Mouse (Mus musculus) intestine, embryonic 14.5 days (tissue): ENCODE measurements around the gene Rbm5. TPM values are rescaled to one million over a fixed set of nuclear protein-coding genes. Genes with fewer than 3 reads are reported as not detected.
A peak's percentile ranks its signal among the peaks of the same experiment; 100 is the strongest.

ENCODE experiments used
- ATAC-seq: fragments of 200-750 bp; cut with Nextera tagmentation; replicated peaks from 2 replicates; pipeline ENCODE4 v1.8.0; 2017; ENCODE audit warnings: low read depth, moderate number of reproducible peaks, moderate TSS enrichment, moderate library complexity; ENCODE audit not compliant: low FRiP score, low TSS enrichment
- DNase-seq: peaks from one replicate; pipeline ENCODE4 v3.0.0-alpha.2; 2018; ENCODE audit warnings: low spot score
- H3K27ac ChIP-seq: fragments of 300-500 bp; sonication (generic); 2 replicates; pipeline ENCODE4 v1.5.1; 2014; ENCODE audit warnings: low read depth, mild to moderate bottlenecking, control low read depth
- H3K27me3 ChIP-seq: fragments of 300-500 bp; sonication (generic); replicated peaks from 2 replicates; pipeline ENCODE4 v1.6.1; 2014; ENCODE audit warnings: low read length, control low read depth; ENCODE audit not compliant: control insufficient read depth, insufficient read depth
- H3K36me3 ChIP-seq: fragments of 300-500 bp; sonication (generic); 2 replicates; pipeline ENCODE4 v1.6.1; 2014; ENCODE audit warnings: low read length, control low read depth; ENCODE audit not compliant: control insufficient read depth, insufficient read depth
- H3K4me1 ChIP-seq: fragments of 300-500 bp; sonication (generic); replicated peaks from 2 replicates; pipeline ENCODE4 v1.6.1; 2014; ENCODE audit warnings: low read length, control low read depth, mixed read lengths; ENCODE audit not compliant: control insufficient read depth, insufficient read depth
- H3K4me2 ChIP-seq: fragments of 300-500 bp; sonication (generic); 2 replicates; pipeline ENCODE4 v1.6.1; 2014; ENCODE audit warnings: low read length
- H3K4me3 ChIP-seq: fragments of 300-500 bp; sonication (generic); 2 replicates; pipeline ENCODE4 v1.5.1; 2014; ENCODE audit warnings: low read depth, low read length, control low read depth, mixed read lengths
- H3K9ac ChIP-seq: fragments of 300-500 bp; sonication (generic); 2 replicates; pipeline ENCODE4 v1.6.1; 2014; ENCODE audit warnings: mild to moderate bottlenecking, low read length
- H3K9me3 ChIP-seq: fragments of 300-500 bp; sonication (generic); 2 replicates; pipeline ENCODE4 v1.6.1; 2016; ENCODE audit warnings: low read length, control low read depth; ENCODE audit not compliant: control insufficient read depth
- WGBS: fragments of 180-500 bp; shearing (Covaris S2); extraction: QIAGEN DNeasy Blood & Tissue Kit; methylation state at CpG from one replicate; pipeline ENCODE4 v1.1.7; 2014; 5-methylcytosine and 5-hydroxymethylcytosine counted together
- polyA plus RNA-seq: library from polyadenylated mRNA; unstranded; fragments of >200 nt; fragmentation: Nextera tagmentation; extraction: Ambion mirVana; gene quantifications from 2 replicates; pipeline ENCODE4 v1.2.1, GENCODE M21; 2014

Rbm5 gene
- polyA plus RNA-seq = 156 and 174 TPM in 2 replicates

- H3K4me3 ChIP-seq = peak within 1 kb of the TSS; percentile 67
- no peaks in the 10 kb centered on the region for H3K27me3 ChIP-seq
- H3K36me3 ChIP-seq = peaks cover 66% of the 10 kb centered on the region
- WGBS = under 1% methylated on average over 60 of the region's 60 CpGs
- peak; percentile 100 for ATAC-seq
- peak within 1 kb of the TSS; percentile 79 for H3K4me2 ChIP-seq
- peak within 1 kb of the TSS; percentile 84 for H3K9ac ChIP-seq
- H3K4me1 ChIP-seq = peaks cover 11% of the 10 kb centered on the region
- no peaks in the 10 kb centered on the region for H3K9me3 ChIP-seq
- DNase-seq = peak; percentile 92
- H3K27ac ChIP-seq = peak within 1 kb of the TSS; percentile 86
Measured at GRCm38 (mm10) chr9:107770374-107771290, at the start of gene Rbm5. Rbm5 (minus strand) TSS chr9:107770996.

GRCm38 (mm10) chr9:107812132-107812531 lies 41.3 kb upstream of the Rbm5 start:
- ATAC-seq (no peak), DNase-seq (no peak)
- Histone ChIP-seq H3K9ac (no peak overlapping the region), H3K36me3 (peaks cover 49% of the 10 kb centered on the region), H3K27ac (no peak overlapping the region), H3K4me2 (no peak overlapping the region), H3K27me3 (no peaks in the 10 kb centered on the region), H3K4me3 (no peak overlapping the region), H3K9me3 (no peaks in the 10 kb centered on the region), H3K4me1 (no peaks in the 10 kb centered on the region)
- 89% methylated on average over 1 of the region's 1 CpGs for WGBS

- H3K9me3 ChIP-seq = no peaks in the 10 kb centered on the region
Measured at GRCm38 (mm10) chr9:107810985-107811384, 40.2 kb upstream of the Rbm5 start.

GRCm38 (mm10) chr9:107791714-107792113 lies 20.9 kb upstream of the Rbm5 start:
- Histone ChIP-seq H3K27ac (no peak overlapping the region), H3K4me3 (no peak overlapping the region), H3K36me3 (peaks cover 77% of the 10 kb centered on the region), H3K9me3 (no peaks in the 10 kb centered on the region), H3K4me1 (no peaks in the 10 kb centered on the region), H3K9ac (no peak overlapping the region), H3K27me3 (no peaks in the 10 kb centered on the region), H3K4me2 (no peak overlapping the region)
- no peak for DNase-seq
- 82% methylated on average over 6 of the region's 6 CpGs for WGBS
- ATAC-seq = no peak

More at GRCm38 (mm10) chr9:107810985-107811384, 40.2 kb upstream of the Rbm5 start:
- DNase-seq (no peak), ATAC-seq (no peak)
- H3K4me1 ChIP-seq = no peaks in the 10 kb centered on the region
- peaks cover 37% of the 10 kb centered on the region for H3K36me3 ChIP-seq
- no peak overlapping the region for H3K4me3 ChIP-seq
- WGBS = 96% methylated on average over 2 of the region's 2 CpGs
- no peak overlapping the region for H3K4me2 ChIP-seq
- no peaks in the 10 kb centered on the region for H3K27me3 ChIP-seq
- H3K9ac ChIP-seq = no peak overlapping the region
- H3K27ac ChIP-seq = no peak overlapping the region

GRCm38 (mm10) chr9:107782536-107783203 lies 11.9 kb upstream of the Rbm5 start:
- Histone ChIP-seq H3K4me1 (no peaks in the 10 kb centered on the region), H3K9me3 (no peaks in the 10 kb centered on the region), H3K36me3 (peaks cover 89% of the 10 kb centered on the region), H3K4me2 (no peak overlapping the region), H3K27me3 (no peaks in the 10 kb centered on the region), H3K9ac (no peak overlapping the region), H3K4me3 (no peak overlapping the region), H3K27ac (no peak overlapping the region)
- DNase-seq = no peak
- no peak for ATAC-seq
- 92% methylated on average over 11 of the region's 11 CpGs for WGBS

- Histone ChIP-seq H3K36me3 (peaks cover 82% of the 10 kb centered on the region), H3K27ac (no peak overlapping the region), H3K27me3 (no peaks in the 10 kb centered on the region), H3K9me3 (no peaks in the 10 kb centered on the region), H3K9ac (no peak overlapping the region), H3K4me3 (no peak overlapping the region), H3K4me1 (no peaks in the 10 kb centered on the region), H3K4me2 (no peak overlapping the region)
- DNase-seq (no peak), ATAC-seq (no peak)
Measured at GRCm38 (mm10) chr9:107776809-107777208, 6.0 kb upstream of the Rbm5 start.

GRCm38 (mm10) chr9:107774411-107774810 lies 3.6 kb upstream of the Rbm5 start:
- H3K36me3 ChIP-seq = peaks cover 58% of the 10 kb centered on the region

GRCm38 (mm10) chr9:107771782-107772181 lies 986 bp upstream of the Rbm5 start:
- Histone ChIP-seq H3K4me1 (peaks cover 11% of the 10 kb centered on the region), H3K9me3 (no peaks in the 10 kb centered on the region), H3K27me3 (no peaks in the 10 kb centered on the region), H3K36me3 (peaks cover 64% of the 10 kb centered on the region), H3K27ac (no peak overlapping the region), H3K4me2 (peak overlapping the region; percentile 61; the same call in 1 of the 2 replicates), H3K9ac (no peak overlapping the region), H3K4me3 (no peak overlapping the region)
- DNase-seq (no peak), ATAC-seq (no peak)
- WGBS = 63% methylated on average over 2 of the region's 2 CpGs

More at GRCm38 (mm10) chr9:107774411-107774810, 3.6 kb upstream of the Rbm5 start:
- no peaks in the 10 kb centered on the region for H3K9me3 ChIP-seq
- DNase-seq = no peak
- no peak overlapping the region for H3K4me2 ChIP-seq
- 91% methylated on average over 3 of the region's 3 CpGs for WGBS
- H3K27ac ChIP-seq = no peak overlapping the region
- H3K4me3 ChIP-seq = no peak overlapping the region
- no peak for ATAC-seq
- H3K4me1 ChIP-seq = peaks cover 4% of the 10 kb centered on the region; the same call in 1 of the 2 replicates
- no peaks in the 10 kb centered on the region for H3K27me3 ChIP-seq
- H3K9ac ChIP-seq = no peak overlapping the region
